In the genomic region with DNA sequence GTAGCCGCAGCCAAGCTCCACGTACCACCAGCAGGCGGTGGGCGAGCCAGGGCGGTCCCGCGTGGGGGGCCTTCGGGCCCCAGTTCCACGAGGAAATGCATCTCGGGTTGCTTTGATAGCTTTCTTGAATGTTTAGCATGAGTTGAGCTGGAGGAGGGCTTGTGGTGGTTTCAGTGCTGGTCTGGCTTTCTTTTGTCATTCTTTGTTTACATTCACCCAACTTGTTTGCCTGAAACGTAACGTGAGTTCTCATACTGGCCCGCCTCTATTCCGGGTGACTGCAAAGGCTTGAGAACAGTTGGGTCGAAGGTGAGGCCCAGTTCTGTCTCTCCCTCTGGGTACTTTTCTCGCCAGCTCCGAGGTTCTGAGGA, we compare ENCODE assay signal across 8 mouse cellular contexts. TPM values are rescaled to one million over a fixed set of nuclear protein-coding genes. Genes with fewer than 3 reads are reported as not detected.
DNase-seq lines count a peak whose midpoint lies in the region; ATAC-seq and TF ChIP-seq lines count a peak whose summit lies in the region.

No protein-coding gene starts in this region.

- DNase-seq in R1 (ENCODE audit: low read depth, low spot score) = peak; percentile 61
- peak; percentile 35 to 50 for DNase-seq in layer of hippocampus, postnatal 36 days
- DNase-seq in lung, postnatal 4 days = peak; percentile 50 to 59
- no peak for DNase-seq in gastrocnemius, adult 8-10 months (ENCODE audit: low spot score in 2 of 2)

- H3K4me1 ChIP-seq in E14TG2a.4 (replicated peaks; ENCODE audit: low read depth, low read length) = peaks cover 17% of the 10 kb centered on the region
- peaks cover 15% of the 10 kb centered on the region for H3K4me1 ChIP-seq in embryonic facial prominence, embryonic 13.5 days
- peaks cover 42% of the 10 kb centered on the region for H3K4me1 ChIP-seq in hindbrain, embryonic 13.5 days (replicated peaks)
- H3K4me1 ChIP-seq in stomach, embryonic 15.5 days = peaks cover 2% of the 10 kb centered on the region; the same call in 1 of the 2 replicates

- peak overlapping the region; percentile 61 for H3K4me2 ChIP-seq in embryonic facial prominence, embryonic 13.5 days
- H3K4me2 ChIP-seq in hindbrain, embryonic 13.5 days = peak overlapping the region; percentile 67
- peak overlapping the region; percentile 71 for H3K4me2 ChIP-seq in stomach, embryonic 15.5 days

- H3K27me3 ChIP-seq in E14TG2a.4 (ENCODE audit: insufficient read depth, low read length) = peaks cover 26% of the 10 kb centered on the region
- H3K27me3 ChIP-seq in embryonic facial prominence, embryonic 13.5 days = no peaks in the 10 kb centered on the region
- no peaks in the 10 kb centered on the region for H3K27me3 ChIP-seq in hindbrain, embryonic 13.5 days
- H3K27me3 ChIP-seq in stomach, embryonic 15.5 days (replicated peaks) = no peaks in the 10 kb centered on the region

- peak overlapping the region; percentile 98 for H3K9ac ChIP-seq in embryonic facial prominence, embryonic 13.5 days
- peak overlapping the region; percentile 100 for H3K9ac ChIP-seq in hindbrain, embryonic 13.5 days
- peak overlapping the region; percentile 90 for H3K9ac ChIP-seq in stomach, embryonic 15.5 days

- H3K4me3 ChIP-seq in E14TG2a.4 (replicated peaks; ENCODE audit: low read length) = peak overlapping the region; percentile 94
- H3K4me3 ChIP-seq in embryonic facial prominence, embryonic 13.5 days = peak overlapping the region; percentile 96
- peak overlapping the region; percentile 97 for H3K4me3 ChIP-seq in hindbrain, embryonic 13.5 days
- peak overlapping the region; percentile 74 for H3K4me3 ChIP-seq in stomach, embryonic 15.5 days (replicated peaks)

- no peak for TF ChIP-seq CTCF in E14TG2a.4 (conservative IDR thresholded peaks at IDR 0.05; ENCODE audit: low read length)

- H3K9me3 ChIP-seq in E14TG2a.4 (ENCODE audit: low read length) = peaks cover under 1% of the 10 kb centered on the region; the same call in 1 of the 2 replicates
- H3K9me3 ChIP-seq in embryonic facial prominence, embryonic 13.5 days = no peaks in the 10 kb centered on the region
- H3K9me3 ChIP-seq in hindbrain, embryonic 13.5 days = no peaks in the 10 kb centered on the region
- no peaks in the 10 kb centered on the region for H3K9me3 ChIP-seq in stomach, embryonic 15.5 days

- H3K27ac ChIP-seq in embryonic facial prominence, embryonic 13.5 days = peak overlapping the region; percentile 95
- peak overlapping the region; percentile 97 for H3K27ac ChIP-seq in hindbrain, embryonic 13.5 days
- H3K27ac ChIP-seq in stomach, embryonic 15.5 days = peak overlapping the region; percentile 91

- ATAC-seq in embryonic facial prominence, embryonic 13.5 days (ENCODE audit: insufficient number of reproducible peaks, insufficient read depth, low FRiP score, low TSS enrichment, low read depth) = 0 out of 2 replicates have a peak, but pooled peaks have one; percentile 5
- no peak for ATAC-seq in hindbrain, embryonic 13.5 days (ENCODE audit: low FRiP score)
- peak; percentile 40 for ATAC-seq in stomach, embryonic 15.5 days (ENCODE audit: insufficient read depth, low FRiP score, low read depth)

- peaks cover 28% of the 10 kb centered on the region for H3K36me3 ChIP-seq in E14TG2a.4 (ENCODE audit: insufficient read depth, low read length)
- H3K36me3 ChIP-seq in embryonic facial prominence, embryonic 13.5 days = peaks cover 13% of the 10 kb centered on the region
- H3K36me3 ChIP-seq in hindbrain, embryonic 13.5 days = peaks cover 10% of the 10 kb centered on the region
- H3K36me3 ChIP-seq in stomach, embryonic 15.5 days = peaks cover 11% of the 10 kb centered on the region; the same call in 1 of the 2 replicates

- 1% methylated on average over 17 of the region's 17 CpGs for WGBS in embryonic facial prominence, embryonic 13.5 days
- WGBS in hindbrain, embryonic 13.5 days = under 1% methylated on average over 17 of the region's 17 CpGs
- WGBS in stomach, embryonic 15.5 days = 2% methylated on average over 17 of the region's 17 CpGs

RNA-seq across cellular contexts. Expression of a gene that starts 1.1 kb away (rescaled TPM):
- polyA plus RNA-seq in embryonic facial prominence, embryonic 13.5 days (2015; fragmentation: Nextera tagmentation; extraction: Ambion mirVana) = 42.3 and 52.9 TPM in 2 replicates
- 39.9 and 40.7 TPM in 2 replicates for polyA plus RNA-seq in hindbrain, embryonic 13.5 days (2015; fragmentation: Nextera tagmentation; extraction: Ambion mirVana)
- 100 to 1,000 TPM in 1 of 2 experiments, 10 to 100 TPM in 1; 98.9 to 118 TPM for total RNA-seq in layer of hippocampus, postnatal 36 days (2021)
- polyA plus RNA-seq in stomach, embryonic 15.5 days (2015; fragmentation: Nextera tagmentation; extraction: Ambion mirVana) = 43.0 and 46.7 TPM in 2 replicates
- 1 to 10 TPM; 6.1 to 9.4 (median 7.0) TPM for total RNA-seq in gastrocnemius, adult 8-10 months (2022)

Comparison
In these comparisons a context has a peak if more than half of its experiments do, and no peak if none do; other contexts are left out.
1. DNase-seq: peak in R1 (single experiment), layer of hippocampus, postnatal 36 days (2 of 2) and lung, postnatal 4 days (2 of 2); none in gastrocnemius, adult 8-10 months (0 of 2).
2. Peak in every context shown above with its lines, with median percentiles within 50 percentile points of each other: H3K4me3 ChIP-seq, H3K27ac ChIP-seq, H3K4me2 ChIP-seq and H3K9ac ChIP-seq.